Comparison of ENCODE assay signal across 11 mouse cellular contexts in genomic region chr13:104038358-104038757, GRCm38 (mm10).
A peak's percentile ranks its signal among the peaks of the same experiment; 100 is the strongest.
DNase-seq lines count a peak whose midpoint lies in the region; ATAC-seq and TF ChIP-seq lines count a peak whose summit lies in the region.
"Had no signal": no experiment of that assay in that cellular context is flagged by ENCODE, and none has a peak within 500 bp of the region (broad histone marks: within the 10 kb centered on the region; RNA-seq: fewer than 3 reads in every experiment).

No protein-coding gene starts in this region.

- TF ChIP-seq EP300 in heart, adult 2 months (IDR thresholded peaks at IDR 0.05; ENCODE audit: insufficient read depth, low read depth, low read length) = no peak

- peaks cover 49% of the 10 kb centered on the region for H3K4me1 ChIP-seq in kidney, embryonic 16.5 days (ENCODE audit: insufficient read depth, low read length)
- peaks cover 17% of the 10 kb centered on the region for H3K4me1 ChIP-seq in forebrain, embryonic 12.5 days
- H3K4me1 ChIP-seq in intestine, postnatal 0 days (replicated peaks; ENCODE audit: control insufficient read depth, insufficient read depth, low read length) = peaks cover 29% of the 10 kb centered on the region
- H3K4me1 ChIP-seq in heart, adult 2 months (ENCODE audit: control insufficient read depth, insufficient read depth, low read length) = no peaks in the 10 kb centered on the region

- no peak overlapping the region for H3K4me3 ChIP-seq in kidney, embryonic 16.5 days (ENCODE audit: low read length)
- H3K4me3 ChIP-seq in forebrain, embryonic 12.5 days (replicated peaks) = no peak overlapping the region
- no peak overlapping the region for H3K4me3 ChIP-seq in intestine, postnatal 0 days (ENCODE audit: low read depth, low read length)
- no peak overlapping the region for H3K4me3 ChIP-seq in heart, adult 2 months

- no peaks in the 10 kb centered on the region for H3K27me3 ChIP-seq in kidney, embryonic 16.5 days (ENCODE audit: insufficient read depth, low read length)
- H3K27me3 ChIP-seq in forebrain, embryonic 12.5 days = no peaks in the 10 kb centered on the region
- no peaks in the 10 kb centered on the region for H3K27me3 ChIP-seq in intestine, postnatal 0 days (replicated peaks; ENCODE audit: control insufficient read depth, insufficient read depth, low read length)
- no peaks in the 10 kb centered on the region for H3K27me3 ChIP-seq in heart, adult 2 months (ENCODE audit: control insufficient read depth, insufficient read depth, low read length)
- H3K27me3 ChIP-seq: CH12.LX had no signal

- no peak for TF ChIP-seq CTCF in intestine, postnatal 0 days (IDR thresholded peaks at IDR 0.05; ENCODE audit: low read depth)
- no peak for TF ChIP-seq CTCF in heart, adult 2 months (IDR thresholded peaks at IDR 0.05)

- H3K36me3 ChIP-seq in kidney, embryonic 16.5 days (ENCODE audit: insufficient read depth, low read length) = no peaks in the 10 kb centered on the region
- no peaks in the 10 kb centered on the region; the same call in 1 of the 2 replicates for H3K36me3 ChIP-seq in forebrain, embryonic 12.5 days (replicated peaks)
- H3K36me3 ChIP-seq in intestine, postnatal 0 days (ENCODE audit: control insufficient read depth, insufficient read depth) = no peaks in the 10 kb centered on the region
- no peaks in the 10 kb centered on the region for H3K36me3 ChIP-seq in heart, adult 2 months (ENCODE audit: control insufficient read depth, insufficient read depth, low read length)

- TF ChIP-seq POLR2A in heart, adult 2 months (IDR thresholded peaks at IDR 0.05; ENCODE audit: insufficient read depth, low read depth, low read length) = no peak

- 51% methylated on average over 7 of the region's 7 CpGs for WGBS in kidney, embryonic 16.5 days
- 75% methylated on average over 7 of the region's 7 CpGs for WGBS in forebrain, embryonic 12.5 days
- 66% methylated on average over 7 of the region's 7 CpGs for WGBS in intestine, postnatal 0 days
- WGBS in heart, adult 2 months = 65% methylated on average over 7 of the region's 7 CpGs

- no peak for DNase-seq in kidney, postnatal 14 days
- DNase-seq in 3T3-L1 (ENCODE audit: low read depth, low spot score) = peak; percentile 23
- DNase-seq in heart, adult 2 months = no peak
- no peak for DNase-seq in layer of hippocampus, adult 8-10 months (ENCODE audit: low spot score in 2 of 2)
- DNase-seq: right cerebral cortex, adult 18-20 months; thymus, postnatal 25 days had no signal

- intact Hi-C loops in heart, adult 2 months (cut with DNase I) = loop anchor here (5.0 kb wide), 1 partner anchor 116 kb away; the partner anchor contains the start of gene Erbin

- H3K79me2 ChIP-seq in heart, adult 2 months (replicated peaks; ENCODE audit: control insufficient read depth, insufficient read depth, low read length) = no peaks in the 10 kb centered on the region

- no peak for ATAC-seq in kidney, embryonic 16.5 days (ENCODE audit: low FRiP score, low TSS enrichment)
- ATAC-seq in forebrain, embryonic 12.5 days (ENCODE audit: low FRiP score) = peak; percentile 31; the same call in 1 of the 2 replicates
- ATAC-seq in intestine, postnatal 0 days = no peak
- no peak for ATAC-seq in frontal cortex, adult (ENCODE audit: low TSS enrichment)

- peak overlapping the region; percentile 14; the same call in 1 of the 2 replicates for H3K9ac ChIP-seq in kidney, embryonic 16.5 days (replicated peaks; ENCODE audit: low read length)
- H3K9ac ChIP-seq in forebrain, embryonic 12.5 days = no peak overlapping the region
- no peak overlapping the region for H3K9ac ChIP-seq in intestine, postnatal 0 days (ENCODE audit: low read depth, low read length)
- no peak overlapping the region for H3K9ac ChIP-seq in heart, adult 2 months (ENCODE audit: low read depth, low read length)

- no peaks in the 10 kb centered on the region for H3K9me3 ChIP-seq in kidney, embryonic 16.5 days (ENCODE audit: low read length)
- H3K9me3 ChIP-seq in forebrain, embryonic 12.5 days = no peaks in the 10 kb centered on the region
- no peaks in the 10 kb centered on the region for H3K9me3 ChIP-seq in intestine, postnatal 0 days (ENCODE audit: control insufficient read depth)

- peak overlapping the region; percentile 54 for H3K27ac ChIP-seq in kidney, embryonic 16.5 days (ENCODE audit: low read length)
- no peak overlapping the region for H3K27ac ChIP-seq in forebrain, embryonic 12.5 days
- H3K27ac ChIP-seq in intestine, postnatal 0 days (ENCODE audit: low read depth, low read length) = peak overlapping the region; percentile 54
- no peak overlapping the region for H3K27ac ChIP-seq in heart, adult 2 months

- no peak overlapping the region for H3K4me2 ChIP-seq in kidney, embryonic 16.5 days (replicated peaks; ENCODE audit: low read depth, low read length)
- H3K4me2 ChIP-seq in forebrain, embryonic 12.5 days = no peak overlapping the region
- H3K4me2 ChIP-seq in intestine, postnatal 0 days (replicated peaks; ENCODE audit: low read depth) = 0 out of 2 replicates have a peak overlapping the region, but pooled peaks have one; percentile 13

Comparison
In these comparisons a context has a peak if more than half of its experiments do, and no peak if none do; other contexts are left out.
1. H3K27ac ChIP-seq: peak in kidney, embryonic 16.5 days (single experiment) and intestine, postnatal 0 days (single experiment); none in forebrain, embryonic 12.5 days (single experiment) and heart, adult 2 months (single experiment).